Comparison of ENCODE assay signal across 7 mouse cellular contexts in the genomic region with DNA sequence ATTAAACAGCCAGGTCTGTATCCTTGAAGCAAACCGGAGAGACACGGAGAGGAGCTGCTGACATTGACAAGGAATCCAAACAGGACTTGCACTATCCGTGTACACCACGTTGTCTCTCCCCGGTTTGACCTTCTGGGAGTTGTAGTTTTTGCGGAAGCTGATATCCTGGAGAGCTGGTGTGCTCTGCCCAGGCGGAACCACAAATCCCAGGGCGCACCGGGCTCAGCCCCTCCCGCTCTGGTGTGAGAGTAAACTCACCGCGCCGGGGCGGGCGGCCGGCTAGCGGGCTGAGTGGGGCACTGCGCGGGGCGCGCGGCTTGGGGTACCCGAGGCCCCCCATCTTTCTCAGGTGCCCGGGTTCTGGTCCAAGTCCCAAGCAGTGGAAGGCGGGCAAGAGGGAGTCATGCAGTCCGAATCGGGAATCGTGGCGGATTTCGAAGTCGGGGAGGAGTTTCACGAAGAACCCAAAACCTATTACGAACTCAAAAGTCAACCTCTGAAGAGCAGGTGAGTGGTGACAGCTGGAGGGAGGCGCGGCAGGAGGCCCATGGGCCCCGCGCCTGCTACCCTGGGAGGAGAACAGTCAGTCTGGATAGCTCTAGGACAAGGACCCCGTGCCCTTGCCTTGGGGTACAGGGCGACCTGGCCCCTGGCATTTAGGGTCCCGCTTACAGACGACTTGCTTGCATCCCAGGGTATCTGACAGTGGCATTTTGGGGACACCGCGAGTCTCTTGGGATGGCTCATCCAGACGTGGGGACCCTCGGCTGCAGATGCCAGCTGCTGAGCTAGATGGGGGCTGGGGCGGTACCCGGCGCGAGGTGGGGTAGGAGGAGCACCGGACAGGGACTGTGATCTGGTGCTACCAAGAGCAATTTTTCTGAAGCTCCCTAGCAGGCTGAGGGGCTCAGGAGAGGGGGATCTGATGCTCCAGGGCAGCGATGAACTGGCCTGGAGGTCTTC. TPM values are rescaled to one million over a fixed set of nuclear protein-coding genes. Genes with fewer than 3 reads are reported as not detected.
A peak's percentile ranks its signal among the peaks of the same experiment; 100 is the strongest.
DNase-seq lines count a peak whose midpoint lies in the region; ATAC-seq and TF ChIP-seq lines count a peak whose summit lies in the region.

Mitf (plus strand) TSS at position 272 of the 963 bp plus-strand sequence.

- TF ChIP-seq EP300 in heart, adult 2 months (IDR thresholded peaks at IDR 0.05; ENCODE audit: insufficient read depth, low read depth, low read length), result 0 out of 2 replicates have a peak, but pooled peaks have one; percentile 47

- TF ChIP-seq CTCF in heart, adult 2 months (IDR thresholded peaks at IDR 0.05), result peak; percentile 67

- no peaks in the 10 kb centered on the region for H3K9me3 ChIP-seq in embryonic facial prominence, embryonic 14.5 days (ENCODE audit: control insufficient read depth, low read length)
- no peaks in the 10 kb centered on the region for H3K9me3 ChIP-seq in limb, embryonic 13.5 days
- no peaks in the 10 kb centered on the region for H3K9me3 ChIP-seq in midbrain, embryonic 16.5 days (replicated peaks; ENCODE audit: control insufficient read depth, low read length, poor library complexity, severe bottlenecking)

- peak; percentile 100 for ATAC-seq in embryonic facial prominence, embryonic 14.5 days (ENCODE audit: low read depth)
- peak; percentile 100 for ATAC-seq in limb, embryonic 13.5 days (ENCODE audit: low FRiP score, low read depth)
- peak; percentile 100 for ATAC-seq in midbrain, embryonic 16.5 days

- intact Hi-C loops in heart, adult 2 months (cut with DNase I), result loop anchor here (5.0 kb wide), 2 partner anchors 40 to 195 kb away; no protein-coding TSS in a partner anchor

- TF ChIP-seq POLR2A in heart, adult 2 months (IDR thresholded peaks at IDR 0.05; ENCODE audit: insufficient read depth, low read depth, low read length), result peak; percentile 80

- peak within 1 kb of the TSS; percentile 100 for H3K4me2 ChIP-seq in embryonic facial prominence, embryonic 14.5 days (ENCODE audit: low read depth, low read length)
- peak within 1 kb of the TSS; percentile 99 for H3K4me2 ChIP-seq in limb, embryonic 13.5 days (replicated peaks)
- peak within 1 kb of the TSS; percentile 97 for H3K4me2 ChIP-seq in midbrain, embryonic 16.5 days (ENCODE audit: low read length)

- H3K4me3 ChIP-seq in embryonic facial prominence, embryonic 14.5 days (ENCODE audit: low read depth, low read length), result peak within 1 kb of the TSS; percentile 72
- H3K4me3 ChIP-seq in heart, adult 2 months, result peak within 1 kb of the TSS; percentile 83
- peak within 1 kb of the TSS; percentile 61 for H3K4me3 ChIP-seq in limb, embryonic 13.5 days
- H3K4me3 ChIP-seq in midbrain, embryonic 16.5 days (ENCODE audit: low read depth, low read length), result peak within 1 kb of the TSS; percentile 88

- H3K9ac ChIP-seq in embryonic facial prominence, embryonic 14.5 days (ENCODE audit: low read depth, low read length), result peak within 1 kb of the TSS; percentile 72
- peak within 1 kb of the TSS; percentile 77 for H3K9ac ChIP-seq in heart, adult 2 months (ENCODE audit: low read depth, low read length)
- peak within 1 kb of the TSS; percentile 73 for H3K9ac ChIP-seq in limb, embryonic 13.5 days
- peak within 1 kb of the TSS; percentile 55 for H3K9ac ChIP-seq in midbrain, embryonic 16.5 days (ENCODE audit: low read depth, low read length)

- peaks cover 4% of the 10 kb centered on the region; the same call in 1 of the 2 replicates for H3K4me1 ChIP-seq in embryonic facial prominence, embryonic 14.5 days (ENCODE audit: control insufficient read depth, insufficient read depth, low read length)
- peaks cover 1% of the 10 kb centered on the region for H3K4me1 ChIP-seq in heart, adult 2 months (ENCODE audit: control insufficient read depth, insufficient read depth, low read length)
- H3K4me1 ChIP-seq in limb, embryonic 13.5 days, result peaks cover 11% of the 10 kb centered on the region
- peaks cover 10% of the 10 kb centered on the region for H3K4me1 ChIP-seq in midbrain, embryonic 16.5 days (ENCODE audit: control insufficient read depth, insufficient read depth, low read length)

- WGBS in embryonic facial prominence, embryonic 14.5 days, result 1% methylated on average over 46 of the region's 51 CpGs
- under 1% methylated on average over 51 of the region's 51 CpGs for WGBS in heart, adult 2 months
- under 1% methylated on average over 51 of the region's 51 CpGs for WGBS in limb, embryonic 13.5 days
- WGBS in midbrain, embryonic 16.5 days, result under 1% methylated on average over 49 of the region's 51 CpGs

- no peaks in the 10 kb centered on the region for H3K36me3 ChIP-seq in embryonic facial prominence, embryonic 14.5 days (ENCODE audit: control insufficient read depth, insufficient read depth, low read length)
- no peaks in the 10 kb centered on the region; the same call in 1 of the 2 replicates for H3K36me3 ChIP-seq in heart, adult 2 months (ENCODE audit: control insufficient read depth, insufficient read depth, low read length)
- no peaks in the 10 kb centered on the region for H3K36me3 ChIP-seq in limb, embryonic 13.5 days
- H3K36me3 ChIP-seq in midbrain, embryonic 16.5 days (ENCODE audit: control insufficient read depth, insufficient read depth, low read length), result no peaks in the 10 kb centered on the region

- no peaks in the 10 kb centered on the region for H3K27me3 ChIP-seq in embryonic facial prominence, embryonic 14.5 days (replicated peaks; ENCODE audit: control insufficient read depth, insufficient read depth, low read length)
- no peaks in the 10 kb centered on the region for H3K27me3 ChIP-seq in heart, adult 2 months (ENCODE audit: control insufficient read depth, insufficient read depth, low read length)
- peaks cover 19% of the 10 kb centered on the region for H3K27me3 ChIP-seq in limb, embryonic 13.5 days
- H3K27me3 ChIP-seq in midbrain, embryonic 16.5 days (ENCODE audit: control insufficient read depth, insufficient read depth, low read depth, low read length), result peaks cover 4% of the 10 kb centered on the region; the same call in 1 of the 2 replicates

- no peak within 1 kb of the TSS for H3K27ac ChIP-seq in embryonic facial prominence, embryonic 14.5 days (replicated peaks; ENCODE audit: low read depth, low read length)
- peak within 1 kb of the TSS; percentile 83 for H3K27ac ChIP-seq in heart, adult 2 months
- no peak within 1 kb of the TSS for H3K27ac ChIP-seq in limb, embryonic 13.5 days
- H3K27ac ChIP-seq in midbrain, embryonic 16.5 days (ENCODE audit: low read length), result no peak within 1 kb of the TSS

- DNase-seq in adrenal gland, postnatal 4 days (ENCODE audit: low spot score in 2 of 2), result peak; percentile 71 to 83
- DNase-seq in embryonic facial prominence, embryonic 14.5 days (ENCODE audit: low spot score), result peak; percentile 97
- DNase-seq in heart, adult 2 months, result peak; percentile 94 to 96
- DNase-seq in kidney, adult 8-10 months, result peak; percentile 95 to 96
- peak; percentile 68 to 87 for DNase-seq in spleen, postnatal 10 days (ENCODE audit: low spot score in 2 of 2)

- no peaks in the 10 kb centered on the region; the same call in 1 of the 2 replicates for H3K79me2 ChIP-seq in heart, adult 2 months (replicated peaks; ENCODE audit: control insufficient read depth, insufficient read depth, low read length)

RNA-seq across cellular contexts. Expression of gene Mitf, which starts in this region (rescaled TPM):
- 1 to 10 TPM; 5.9 to 6.9 TPM for total RNA-seq in adrenal gland, postnatal 4 days (2021)
- polyA plus RNA-seq in embryonic facial prominence, embryonic 14.5 days (2014; fragmentation: Nextera tagmentation; extraction: Ambion mirVana), result 3.0 and 3.1 TPM in 2 replicates
- 10 to 100 TPM; 50.6 to 68.3 TPM for total RNA-seq in heart, adult 2 months (2021)
- 23.4 and 36.3 TPM in 2 replicates for polyA plus RNA-seq in heart, adult 2 months (2012; rRNA removed)
- 1.7 and 2.4 TPM in 2 replicates for polyA plus RNA-seq in limb, embryonic 13.5 days (2015; fragmentation: Nextera tagmentation; extraction: Ambion mirVana)
- 1.0 and 1.2 TPM in 2 replicates for polyA plus RNA-seq in midbrain, embryonic 16.5 days (2015; fragmentation: Nextera tagmentation; extraction: Ambion mirVana)

Comparison
In these comparisons a context has a peak if more than half of its experiments do, and no peak if none do; other contexts are left out.
1. RNA of gene Mitf (total RNA-seq): 50.6 to 68.3 TPM in heart, adult 2 months; 5.9 to 6.9 TPM in adrenal gland, postnatal 4 days; every median in the first group is over 4 times any median in the second.
2. Peak in every context shown above with its lines, with median percentiles within 50 percentile points of each other: DNase-seq, ATAC-seq, H3K4me2 ChIP-seq, H3K4me3 ChIP-seq and H3K9ac ChIP-seq.